Mouse (Mus musculus) cerebellum, postnatal 36 days (tissue): Measurements from ENCODE around the gene Ppfibp2.

Source experiments
- DNase-seq, 2 experiments: peaks; one replicate each; pipeline ENCODE4 v3.0.0; 2021 to 2022; ENCODE audit warnings: mixed read lengths in 2 of 2

Ppfibp2 gene

GRCm38 (mm10) chr7:107779611-107780010, 184.6 kb downstream of the Ppfibp2 start:
- peak in 1 of 2 experiments; percentile 9 for DNase-seq

- peak in 1 of 2 experiments; percentile 2 for DNase-seq
These were observed 193.1 kb downstream of the Ppfibp2 start for GRCm38 (mm10) chr7:107787977-107788620.

GRCm38 (mm10) chr7:107796500-107796899, 201.5 kb downstream of the Ppfibp2 start:
- DNase-seq, result no peak
